Mouse (Mus musculus) neural tube, embryonic 12.5 days (tissue): ENCODE measurements around the gene Nfia. TPM values are rescaled to one million over a fixed set of nuclear protein-coding genes. Genes with fewer than 3 reads are reported as not detected.

Source experiments
- ATAC-seq: fragments of 200-750 bp; cut with Nextera tagmentation; 2 replicates; pipeline ENCODE4 v1.8.0; 2017; ENCODE audit warnings: low read depth, mild to moderate bottlenecking, moderate TSS enrichment, moderate library complexity; ENCODE audit not compliant: low FRiP score
- H3K27ac ChIP-seq: fragments of 300-500 bp; sonication (generic); 2 replicates; pipeline ENCODE4 v1.5.1; 2016
- H3K27me3 ChIP-seq: fragments of 300-500 bp; sonication (generic); replicated peaks from 2 replicates; pipeline ENCODE4 v1.6.1; 2016; ENCODE audit warnings: mild to moderate bottlenecking
- H3K36me3 ChIP-seq: fragments of 300-500 bp; sonication (generic); 2 replicates; pipeline ENCODE4 v1.6.1; 2016; ENCODE audit warnings: mild to moderate bottlenecking
- H3K4me1 ChIP-seq: fragments of 300-500 bp; sonication (generic); 2 replicates; pipeline ENCODE4 v1.6.1; 2016
- H3K4me2 ChIP-seq: fragments of 300-500 bp; sonication (generic); replicated peaks from 2 replicates; pipeline ENCODE4 v1.6.1; 2016; ENCODE audit warnings: mild to moderate bottlenecking
- H3K4me3 ChIP-seq: fragments of 300-500 bp; sonication (generic); 2 replicates; pipeline ENCODE4 v1.5.1; 2016
- H3K9ac ChIP-seq: fragments of 300-500 bp; sonication (generic); 2 replicates; pipeline ENCODE4 v1.6.1; 2016; ENCODE audit warnings: mild to moderate bottlenecking
- H3K9me3 ChIP-seq: fragments of 300-500 bp; sonication (generic); 2 replicates; pipeline ENCODE4 v1.6.1; 2016; ENCODE audit warnings: mild to moderate bottlenecking
- WGBS: fragments of 180-500 bp; shearing (Covaris S2); methylation state at CpG from one replicate; pipeline ENCODE4 v1.1.7; 2016; 5-methylcytosine and 5-hydroxymethylcytosine counted together
- polyA plus RNA-seq: library from polyadenylated mRNA; unstranded; fragments of >200 nt; fragmentation: Nextera tagmentation; extraction: Ambion mirVana; gene quantifications from 2 replicates; pipeline ENCODE4 v1.2.1, GENCODE M21; 2016

Gene Nfia
- polyA plus RNA-seq, 1 experiment from 2014 or later: 42.4 TPM

- ATAC-seq: no peak
Measured at GRCm38 (mm10) chr4:98020836-98021235, 248.3 kb downstream of the Nfia start.

DNA sequence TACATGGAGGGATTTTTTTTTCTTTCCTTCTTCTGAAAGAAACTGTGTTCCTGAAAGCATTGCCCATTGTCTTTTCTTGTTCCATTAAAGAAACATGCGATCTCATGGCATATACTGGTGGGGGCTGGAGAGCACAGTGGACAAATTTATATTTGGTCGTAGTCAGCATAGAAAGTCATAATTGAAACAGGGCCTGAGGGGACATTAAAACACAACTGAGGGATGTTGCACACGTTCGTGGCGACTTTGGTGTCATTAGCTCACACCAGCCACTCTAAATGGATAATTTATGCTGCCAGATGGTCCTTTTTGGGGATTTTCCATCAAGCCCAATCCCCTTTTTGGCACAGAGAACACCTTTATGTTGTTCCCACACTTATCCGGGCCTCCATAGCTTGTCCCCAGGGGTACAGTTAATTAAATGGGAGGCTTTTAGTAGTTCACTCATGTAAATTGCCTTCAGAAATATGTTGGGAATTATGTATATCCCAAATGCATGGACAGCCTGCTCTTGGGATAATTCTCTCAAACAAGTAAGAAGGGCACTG is 250.8 kb downstream of the Nfia start:
- no peak overlapping the region for H3K4me3 ChIP-seq
- peaks cover 12% of the 10 kb centered on the region for H3K36me3 ChIP-seq
- no peaks in the 10 kb centered on the region for H3K9me3 ChIP-seq
- no peaks in the 10 kb centered on the region for H3K27me3 ChIP-seq
- H3K9ac ChIP-seq: no peak overlapping the region
- peak; percentile 67; the same call in 1 of the 2 replicates for ATAC-seq
- H3K4me1 ChIP-seq: peaks cover 8% of the 10 kb centered on the region; the same call in 1 of the 2 replicates
- no peak overlapping the region for H3K4me2 ChIP-seq
- no peak overlapping the region for H3K27ac ChIP-seq
- WGBS: 42% methylated on average over 6 of the region's 6 CpGs

More at GRCm38 (mm10) chr4:98020836-98021235, 248.3 kb downstream of the Nfia start:
- no peak overlapping the region for H3K9ac ChIP-seq
- no peaks in the 10 kb centered on the region for H3K27me3 ChIP-seq
- peaks cover 3% of the 10 kb centered on the region; the same call in 1 of the 2 replicates for H3K4me1 ChIP-seq
- no peaks in the 10 kb centered on the region for H3K9me3 ChIP-seq
- no peak overlapping the region for H3K27ac ChIP-seq
- WGBS: 95% methylated on average over 7 of the region's 7 CpGs
- H3K4me2 ChIP-seq: no peak overlapping the region
- no peak overlapping the region for H3K4me3 ChIP-seq
- peaks cover 20% of the 10 kb centered on the region for H3K36me3 ChIP-seq

GRCm38 (mm10) chr4:98027412-98027811 is 254.9 kb downstream of the Nfia start:
- H3K9ac ChIP-seq: no peak overlapping the region
- no peaks in the 10 kb centered on the region for H3K36me3 ChIP-seq
- no peaks in the 10 kb centered on the region for H3K27me3 ChIP-seq
- no peak overlapping the region for H3K27ac ChIP-seq
- H3K9me3 ChIP-seq: no peaks in the 10 kb centered on the region
- H3K4me3 ChIP-seq: no peak overlapping the region
- ATAC-seq: no peak
- no peak overlapping the region for H3K4me2 ChIP-seq
- H3K4me1 ChIP-seq: peaks cover 8% of the 10 kb centered on the region; the same call in 1 of the 2 replicates
- WGBS: 61% methylated on average over 4 of the region's 4 CpGs

DNA sequence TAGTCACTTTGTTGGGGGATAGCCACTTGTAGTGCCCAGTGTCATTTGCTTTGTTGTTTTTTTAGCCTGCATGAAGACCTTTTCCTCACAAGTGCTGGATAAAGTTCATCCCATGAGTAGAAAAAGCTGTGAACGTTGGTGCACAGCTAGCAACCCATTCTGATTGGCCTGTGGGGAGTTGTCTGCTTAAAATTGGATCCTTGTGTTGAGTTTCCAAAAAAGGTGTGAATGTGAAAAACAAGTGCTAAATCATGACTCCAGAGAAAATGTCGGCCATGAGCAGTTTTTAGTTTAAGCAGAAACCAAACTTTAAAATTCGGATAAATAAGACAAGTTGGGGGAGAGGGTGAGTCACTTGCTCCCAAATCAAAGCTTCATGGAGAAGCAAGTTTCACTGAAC is 259.3 kb downstream of the Nfia start:
- no peak for ATAC-seq
- no peaks in the 10 kb centered on the region for H3K27me3 ChIP-seq
- H3K4me2 ChIP-seq: no peak overlapping the region
- H3K4me1 ChIP-seq: peaks cover 5% of the 10 kb centered on the region; the same call in 1 of the 2 replicates
- no peak overlapping the region for H3K9ac ChIP-seq
- H3K4me3 ChIP-seq: no peak overlapping the region
- no peaks in the 10 kb centered on the region for H3K36me3 ChIP-seq
- 79% methylated on average over 3 of the region's 3 CpGs for WGBS
- no peaks in the 10 kb centered on the region for H3K9me3 ChIP-seq
- no peak overlapping the region for H3K27ac ChIP-seq

- H3K36me3 ChIP-seq: no peaks in the 10 kb centered on the region
- H3K9me3 ChIP-seq: no peaks in the 10 kb centered on the region
- 89% methylated on average over 5 of the region's 5 CpGs for WGBS
- H3K27me3 ChIP-seq: no peaks in the 10 kb centered on the region
- H3K4me2 ChIP-seq: no peak overlapping the region
- no peak overlapping the region for H3K4me3 ChIP-seq
- H3K4me1 ChIP-seq: peaks cover 2% of the 10 kb centered on the region; the same call in 1 of the 2 replicates
- H3K27ac ChIP-seq: no peak overlapping the region
- H3K9ac ChIP-seq: no peak overlapping the region
- no peak for ATAC-seq
Measured at GRCm38 (mm10) chr4:98032332-98032731, 259.8 kb downstream of the Nfia start.

DNA sequence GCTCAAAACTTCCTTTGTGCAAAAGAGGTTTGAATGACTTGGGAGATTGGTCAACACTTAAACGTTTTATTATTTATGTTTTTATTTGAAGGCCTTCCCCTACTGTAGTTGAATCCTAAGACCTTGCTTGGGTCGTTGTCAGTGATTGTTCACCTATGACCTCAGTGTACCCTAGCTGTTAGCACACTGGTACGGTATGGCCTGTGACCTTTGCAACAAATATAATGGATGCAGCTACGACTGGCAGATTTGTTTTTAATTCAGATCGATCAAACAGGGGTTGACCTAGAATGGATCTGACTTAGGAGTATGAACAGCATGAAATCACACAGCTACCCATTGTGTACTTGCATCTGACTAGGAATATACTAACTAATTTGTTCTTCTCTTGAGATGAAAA is 266.6 kb downstream of the Nfia start:
- H3K4me3 ChIP-seq: no peak overlapping the region
- no peak overlapping the region for H3K27ac ChIP-seq
- H3K4me2 ChIP-seq: no peak overlapping the region
- no peak overlapping the region for H3K9ac ChIP-seq
- no peak for ATAC-seq
- H3K36me3 ChIP-seq: no peaks in the 10 kb centered on the region
- WGBS: 78% methylated on average over 5 of the region's 5 CpGs
- no peaks in the 10 kb centered on the region for H3K27me3 ChIP-seq
- H3K4me1 ChIP-seq: no peaks in the 10 kb centered on the region
- H3K9me3 ChIP-seq: no peaks in the 10 kb centered on the region

DNA sequence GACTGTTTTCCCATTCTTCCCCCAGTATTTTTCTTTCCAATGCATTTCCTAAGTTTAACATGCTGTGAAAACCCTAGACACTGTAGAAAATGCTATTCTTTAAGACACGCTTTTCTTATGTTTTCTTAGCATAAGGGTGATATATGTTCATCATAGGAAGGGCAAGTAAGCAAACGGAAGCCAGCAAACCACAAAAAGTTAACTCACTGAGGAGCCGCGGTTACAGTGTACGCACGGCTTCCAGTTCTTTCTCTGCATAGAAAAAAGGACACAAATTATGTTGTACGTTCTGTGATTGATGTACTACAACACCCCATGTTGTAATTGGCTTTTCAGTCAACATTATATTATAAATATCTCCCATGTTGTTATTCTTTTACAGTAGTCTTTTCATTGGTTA is 267.6 kb downstream of the Nfia start:
- Histone ChIP-seq H3K36me3 (no peaks in the 10 kb centered on the region), H3K27me3 (no peaks in the 10 kb centered on the region), H3K4me2 (no peak overlapping the region), H3K9ac (no peak overlapping the region), H3K9me3 (no peaks in the 10 kb centered on the region), H3K4me3 (no peak overlapping the region), H3K27ac (no peak overlapping the region), H3K4me1 (no peaks in the 10 kb centered on the region)
- WGBS: 69% methylated on average over 7 of the region's 7 CpGs
- no peak for ATAC-seq

- Histone ChIP-seq H3K36me3 (no peaks in the 10 kb centered on the region), H3K4me1 (peaks cover 5% of the 10 kb centered on the region; the same call in 1 of the 2 replicates), H3K9me3 (no peaks in the 10 kb centered on the region), H3K27ac (no peak overlapping the region), H3K27me3 (no peaks in the 10 kb centered on the region), H3K4me3 (no peak overlapping the region), H3K9ac (no peak overlapping the region), H3K4me2 (no peak overlapping the region)
- no peak for ATAC-seq
- 94% methylated on average over 8 of the region's 8 CpGs for WGBS
Measured at GRCm38 (mm10) chr4:98044611-98045010, 272.1 kb downstream of the Nfia start.

GRCm38 (mm10) chr4:98047369-98047768 is 274.8 kb downstream of the Nfia start:
- H3K4me2 ChIP-seq: no peak overlapping the region
- no peaks in the 10 kb centered on the region for H3K36me3 ChIP-seq
- no peak; the same call in 1 of the 2 replicates for ATAC-seq
- no peaks in the 10 kb centered on the region for H3K27me3 ChIP-seq
- H3K4me3 ChIP-seq: no peak overlapping the region
- no peaks in the 10 kb centered on the region for H3K9me3 ChIP-seq
- H3K4me1 ChIP-seq: peaks cover 18% of the 10 kb centered on the region; the same call in 1 of the 2 replicates
- no peak overlapping the region for H3K27ac ChIP-seq
- H3K9ac ChIP-seq: no peak overlapping the region

DNA sequence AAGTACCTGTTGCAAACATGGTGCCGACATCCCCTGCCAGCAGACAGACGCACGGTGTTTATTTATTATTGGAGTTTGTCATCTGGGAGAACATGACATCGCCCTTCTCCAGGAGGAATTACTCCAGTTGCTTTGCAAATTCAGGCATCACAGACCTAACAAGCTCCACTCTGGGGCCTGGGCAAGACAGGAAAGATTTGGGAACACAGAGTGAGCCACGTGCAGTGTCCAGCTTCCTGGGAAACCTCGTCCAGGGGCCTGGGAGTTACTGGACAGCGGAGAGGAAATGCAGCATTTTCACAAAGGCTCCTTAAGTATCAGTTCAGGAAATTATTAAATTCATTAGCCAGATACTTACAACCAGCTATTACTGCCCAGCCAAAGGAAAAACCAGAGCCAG is 277.1 kb downstream of the Nfia start:
- Histone ChIP-seq H3K4me1 (peaks cover 18% of the 10 kb centered on the region; the same call in 1 of the 2 replicates), H3K4me3 (no peak overlapping the region), H3K9ac (no peak overlapping the region), H3K9me3 (no peaks in the 10 kb centered on the region), H3K27me3 (no peaks in the 10 kb centered on the region), H3K36me3 (no peaks in the 10 kb centered on the region), H3K27ac (no peak overlapping the region), H3K4me2 (no peak overlapping the region)
- 67% methylated on average over 7 of the region's 7 CpGs for WGBS
- ATAC-seq: no peak

- no peaks in the 10 kb centered on the region for H3K27me3 ChIP-seq
- H3K9ac ChIP-seq: no peak overlapping the region
- H3K9me3 ChIP-seq: no peaks in the 10 kb centered on the region
- H3K36me3 ChIP-seq: no peaks in the 10 kb centered on the region
- no peak overlapping the region for H3K4me3 ChIP-seq
- H3K27ac ChIP-seq: no peak overlapping the region
- peaks cover 18% of the 10 kb centered on the region; the same call in 1 of the 2 replicates for H3K4me1 ChIP-seq
- H3K4me2 ChIP-seq: no peak overlapping the region
- WGBS: 70% methylated on average over 8 of the region's 8 CpGs
- ATAC-seq: 0 out of 2 replicates have a peak, but pooled peaks have one; percentile 31
Measured at GRCm38 (mm10) chr4:98050003-98050620, 277.6 kb downstream of the Nfia start.

DNA sequence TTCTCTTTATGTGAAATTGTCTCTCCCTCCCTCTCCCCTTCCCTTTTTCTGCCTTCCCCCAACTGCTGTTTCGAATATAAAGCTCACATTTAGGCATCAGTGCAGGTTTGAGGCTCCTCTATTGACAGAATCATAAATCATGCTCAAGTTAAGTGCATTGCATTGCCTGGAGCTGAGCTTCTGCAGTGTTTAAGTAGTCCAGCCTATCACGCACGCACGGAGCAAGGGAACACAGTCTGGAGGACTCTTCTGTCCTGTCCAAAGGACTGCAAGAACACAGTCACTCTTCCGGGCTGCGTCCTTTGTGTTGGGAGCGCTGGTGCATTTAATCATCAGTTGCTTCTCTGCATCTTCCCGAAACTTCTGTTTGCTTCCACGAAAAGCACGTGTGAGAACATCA is 278.2 kb downstream of the Nfia start:
- 0 out of 2 replicates have a peak, but pooled peaks have one; percentile 60 for ATAC-seq

DNA sequence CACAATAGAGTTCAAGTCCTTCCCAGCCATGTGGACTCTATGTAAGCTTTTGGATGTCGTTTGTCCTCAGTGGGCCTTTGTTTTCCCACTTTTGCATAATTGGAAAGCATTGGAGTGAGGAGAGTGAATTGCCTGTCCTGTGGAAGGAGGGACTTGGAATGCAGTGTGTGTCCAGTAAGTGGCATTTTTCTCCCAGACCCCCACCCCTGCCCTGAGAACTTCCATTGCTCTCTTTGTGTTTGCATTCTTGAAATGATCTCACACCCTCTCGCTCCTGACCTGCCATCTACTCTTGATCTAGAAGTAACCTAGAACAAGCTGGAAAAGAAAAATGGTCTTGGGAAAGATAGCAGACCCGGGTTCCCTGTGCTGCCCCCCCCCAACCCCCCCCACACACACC is 278.8 kb downstream of the Nfia start:
- ATAC-seq: no peak
- Histone ChIP-seq H3K4me1 (peaks cover 18% of the 10 kb centered on the region; the same call in 1 of the 2 replicates), H3K27ac (no peak overlapping the region), H3K9ac (no peak overlapping the region), H3K9me3 (no peaks in the 10 kb centered on the region), H3K36me3 (no peaks in the 10 kb centered on the region), H3K4me2 (no peak overlapping the region), H3K4me3 (no peak overlapping the region), H3K27me3 (no peaks in the 10 kb centered on the region)
- WGBS: 65% methylated on average over 3 of the region's 3 CpGs

More for the DNA sequence above, 278.2 kb downstream of the Nfia start:
- H3K27ac ChIP-seq: no peak overlapping the region
- H3K36me3 ChIP-seq: no peaks in the 10 kb centered on the region
- WGBS: 42% methylated on average over 10 of the region's 10 CpGs
- no peak overlapping the region for H3K4me3 ChIP-seq
- no peak overlapping the region for H3K9ac ChIP-seq
- no peaks in the 10 kb centered on the region for H3K9me3 ChIP-seq
- peaks cover 18% of the 10 kb centered on the region; the same call in 1 of the 2 replicates for H3K4me1 ChIP-seq
- no peaks in the 10 kb centered on the region for H3K27me3 ChIP-seq
- no peak overlapping the region for H3K4me2 ChIP-seq
